Mouse (Mus musculus) retina, embryonic 14.5 days (tissue): Measurements from ENCODE around the gene Elob.
A peak's percentile ranks its signal among the peaks of the same experiment; 100 is the strongest.

Experiments used
- DNase-seq: peaks from one replicate; pipeline ENCODE4 v3.0.0-alpha.2; 2015; ENCODE audit warnings: low spot score

Gene Elob

DNA sequence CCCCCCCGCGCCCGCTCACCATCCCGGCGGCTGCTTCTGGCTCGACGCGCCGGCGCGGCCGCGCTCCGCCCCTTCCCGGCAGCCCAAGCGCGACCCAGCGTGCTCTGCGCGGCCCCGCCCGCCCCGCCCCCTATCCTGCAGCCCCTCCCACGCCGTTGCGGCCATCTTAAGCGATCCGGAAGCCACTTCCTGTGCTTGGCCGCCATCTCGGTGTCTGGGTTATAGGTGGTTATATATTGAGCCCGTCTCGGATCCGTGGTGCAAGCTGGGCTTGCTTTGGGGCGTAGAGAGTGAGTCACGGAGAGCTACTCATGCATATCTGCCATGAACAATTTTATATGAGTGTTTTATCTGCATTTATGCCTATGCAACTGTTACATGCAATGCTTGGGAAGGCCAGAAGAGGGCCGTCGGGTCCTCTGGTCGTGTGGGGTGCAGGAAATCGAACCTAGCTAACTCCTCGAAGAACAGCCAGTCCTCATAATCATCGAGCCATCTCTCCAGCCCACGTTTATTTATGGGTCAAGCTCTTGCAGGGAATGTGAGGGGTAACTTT, at the start of gene Elob:
Elob (minus strand) TSS at position 73 of the 556 bp plus-strand sequence.
- peak; percentile 89 for DNase-seq

DNA sequence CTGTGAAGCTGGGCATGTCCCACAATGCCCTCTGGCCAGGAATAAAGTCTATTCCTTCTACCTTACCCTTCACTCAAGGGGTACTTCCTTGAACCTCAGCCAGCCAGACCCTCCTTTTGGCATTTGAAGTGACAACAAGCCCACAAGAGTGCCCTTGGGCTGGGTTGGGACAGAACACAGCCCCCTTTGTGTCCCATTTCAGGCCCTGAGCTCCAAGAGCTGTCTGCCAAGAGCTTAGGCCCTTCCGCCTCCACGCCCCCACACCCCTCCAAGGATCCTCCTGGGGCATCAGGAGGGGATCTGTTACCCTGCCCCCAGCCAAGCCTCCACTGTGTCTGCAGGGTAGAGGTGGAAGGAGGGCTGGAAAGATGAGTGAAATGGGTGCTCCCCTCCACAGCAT, 48.2 kb upstream of the Elob start:
- DNase-seq, result no peak

DNA sequence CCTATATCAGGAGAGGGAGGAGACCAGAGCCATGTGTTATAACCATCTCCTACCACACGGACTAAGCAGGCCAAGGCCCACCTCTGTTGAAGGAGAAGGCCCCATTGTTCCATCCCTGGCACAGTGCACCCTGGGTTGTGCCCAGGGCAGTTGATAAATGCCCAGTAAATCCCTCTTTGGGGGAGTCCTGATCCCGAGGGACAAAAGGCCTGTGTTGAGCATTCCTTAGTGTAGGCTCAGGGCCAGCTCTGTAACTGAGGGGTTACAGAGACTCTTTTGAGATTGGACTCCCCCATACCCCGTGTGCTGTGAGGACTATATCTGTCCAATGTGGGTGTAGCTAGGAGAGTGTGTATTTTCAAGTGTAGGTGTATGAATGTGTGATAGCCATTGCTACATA, 47.8 kb upstream of the Elob start:
- no peak for DNase-seq

DNA sequence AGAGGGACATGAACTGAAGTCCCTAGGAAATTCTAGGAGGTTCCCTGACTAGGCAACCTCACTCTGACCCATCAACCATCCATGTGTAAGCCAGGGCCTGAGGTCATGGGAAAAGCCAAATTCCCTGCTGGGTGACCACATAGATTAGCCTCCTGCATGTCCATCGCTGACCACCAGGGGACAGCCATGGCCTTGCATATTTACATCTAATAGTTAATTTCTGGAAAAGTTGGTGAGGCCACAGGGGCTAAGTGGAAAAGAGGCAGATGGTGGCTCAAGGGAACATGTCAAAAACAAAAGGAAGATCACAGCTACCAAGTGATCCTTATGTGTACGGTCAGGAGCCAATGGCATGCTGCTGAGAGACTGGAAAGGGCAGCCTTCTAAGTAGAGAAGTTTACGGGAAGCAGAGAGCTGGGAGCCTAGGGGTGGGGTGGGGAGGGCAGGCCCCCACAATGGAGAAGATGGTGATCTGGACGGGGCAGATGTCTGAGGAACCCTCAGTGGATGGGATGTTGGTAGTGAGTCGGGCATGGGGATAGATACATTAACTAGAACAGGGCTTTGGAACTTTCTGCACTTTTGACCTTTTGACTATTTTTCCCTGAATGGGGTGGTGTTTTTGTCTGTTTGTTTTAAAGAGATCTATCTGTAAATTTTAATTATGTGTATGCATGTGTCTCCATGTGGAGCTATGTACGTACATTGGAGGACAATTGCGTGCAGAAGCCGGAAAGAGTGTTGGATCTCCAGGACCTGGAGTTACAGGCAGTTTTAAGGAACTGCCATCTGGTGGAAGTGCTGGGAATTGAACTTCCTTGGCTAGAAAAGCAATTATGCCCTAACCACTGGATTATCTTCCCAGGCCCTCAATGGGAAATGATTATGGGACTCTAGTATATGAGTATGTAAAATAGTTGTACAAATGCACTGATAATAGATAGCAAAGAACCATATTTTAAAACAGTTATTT, 45.2 kb upstream of the Elob start:
- peak; percentile 82 for DNase-seq

DNA sequence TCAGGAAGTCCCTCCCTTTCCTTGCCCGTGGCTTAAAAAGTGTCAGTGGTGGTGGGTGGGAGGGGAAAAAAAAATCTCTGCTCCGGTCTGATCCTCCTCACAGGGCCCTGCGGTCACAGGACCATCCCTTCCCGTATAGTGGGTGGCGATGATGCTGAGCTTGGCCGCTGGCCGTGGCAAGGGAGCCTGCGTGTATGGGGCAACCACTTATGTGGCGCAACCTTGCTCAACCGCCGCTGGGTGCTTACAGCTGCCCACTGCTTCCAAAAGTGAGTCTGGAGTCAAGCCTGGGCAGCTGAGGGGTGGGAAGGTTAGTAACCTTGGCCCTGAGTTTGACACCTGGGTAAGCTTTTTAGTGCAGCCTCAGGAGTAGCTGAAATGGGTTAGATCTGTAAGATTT, 39.6 kb upstream of the Elob start:
- no peak for DNase-seq

DNA sequence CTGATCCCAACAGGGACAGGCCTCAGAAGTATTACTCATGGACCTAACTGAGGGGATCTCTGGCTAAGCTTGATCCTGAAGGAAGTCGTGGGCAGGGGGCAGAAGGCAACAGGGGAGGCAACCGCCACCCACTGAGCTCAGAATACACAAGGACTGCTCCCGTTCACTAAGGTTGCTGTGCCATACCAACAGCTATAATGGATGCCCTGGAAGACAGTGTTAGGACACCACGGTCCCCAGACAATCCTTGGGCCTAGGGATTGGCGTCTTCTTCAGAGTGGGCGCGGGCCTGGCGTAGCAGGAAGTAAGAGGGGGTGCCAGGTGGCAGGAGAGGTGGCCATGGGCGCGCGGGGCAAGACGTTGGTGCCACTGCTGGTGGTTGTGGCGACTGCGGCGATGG, 38.8 kb upstream of the Elob start, which contains the start of gene Prss21:
Prss21 (plus strand) TSS at position 301 of the 400 bp plus-strand sequence.
- no peak for DNase-seq

DNA sequence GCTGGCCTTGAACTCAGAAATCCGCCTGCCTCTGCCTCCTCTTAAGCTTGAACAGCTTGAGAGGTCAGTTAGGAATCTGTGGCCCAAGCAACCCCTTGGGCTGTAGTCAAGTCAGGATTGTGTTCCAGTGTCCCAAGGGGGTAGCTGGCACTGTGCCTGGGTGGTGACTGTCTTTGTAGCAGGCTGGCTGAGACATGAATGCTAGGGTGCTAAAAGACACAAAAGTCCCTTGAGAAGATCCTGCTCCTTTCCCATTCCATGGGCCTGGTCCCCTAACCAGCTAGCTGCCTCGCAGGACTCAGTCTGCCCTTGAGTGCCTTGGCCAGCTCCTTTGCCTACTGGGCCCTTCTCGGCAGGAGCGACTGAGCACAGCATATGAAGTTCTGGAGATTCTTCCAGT, 34.0 kb upstream of the Elob start:
- no peak for DNase-seq

DNA sequence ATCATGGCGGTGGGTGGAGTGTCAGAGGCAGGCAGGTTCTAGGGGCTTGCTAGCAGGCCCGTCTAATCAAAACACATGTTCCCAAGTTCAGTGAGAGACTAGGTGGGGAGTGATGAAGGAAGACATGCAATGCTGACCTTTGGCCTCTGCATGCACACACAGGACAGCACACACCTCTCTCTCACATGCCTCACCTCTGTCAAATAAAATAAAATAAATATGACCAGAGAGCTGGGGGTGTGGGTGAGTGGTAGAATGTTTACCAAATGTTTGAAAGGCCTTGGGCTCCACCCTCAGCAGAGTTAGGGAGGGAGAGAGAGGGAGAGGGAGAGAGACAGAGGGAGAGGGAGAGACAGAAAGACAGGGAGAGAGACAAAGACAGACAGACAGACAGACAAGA, 29.0 kb upstream of the Elob start:
- DNase-seq, result no peak

DNA sequence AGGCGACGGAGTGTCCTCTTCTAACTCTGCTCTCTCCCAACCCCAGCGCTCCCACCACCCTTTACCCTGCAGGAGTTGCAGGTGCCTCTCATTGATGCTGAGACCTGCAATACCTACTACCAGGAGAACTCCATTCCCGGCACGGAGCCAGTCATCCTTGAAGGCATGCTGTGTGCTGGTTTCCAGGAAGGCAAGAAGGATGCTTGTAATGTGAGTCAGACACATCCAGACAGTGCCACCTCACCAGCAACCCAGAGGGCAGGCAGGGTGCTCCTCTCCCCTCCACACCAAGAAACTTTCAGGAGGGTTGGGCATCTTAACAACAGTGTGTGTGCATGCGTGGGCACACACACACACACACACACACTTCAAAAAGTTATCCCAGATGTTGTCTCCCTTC, 28.3 kb upstream of the Elob start:
- no peak for DNase-seq

DNA sequence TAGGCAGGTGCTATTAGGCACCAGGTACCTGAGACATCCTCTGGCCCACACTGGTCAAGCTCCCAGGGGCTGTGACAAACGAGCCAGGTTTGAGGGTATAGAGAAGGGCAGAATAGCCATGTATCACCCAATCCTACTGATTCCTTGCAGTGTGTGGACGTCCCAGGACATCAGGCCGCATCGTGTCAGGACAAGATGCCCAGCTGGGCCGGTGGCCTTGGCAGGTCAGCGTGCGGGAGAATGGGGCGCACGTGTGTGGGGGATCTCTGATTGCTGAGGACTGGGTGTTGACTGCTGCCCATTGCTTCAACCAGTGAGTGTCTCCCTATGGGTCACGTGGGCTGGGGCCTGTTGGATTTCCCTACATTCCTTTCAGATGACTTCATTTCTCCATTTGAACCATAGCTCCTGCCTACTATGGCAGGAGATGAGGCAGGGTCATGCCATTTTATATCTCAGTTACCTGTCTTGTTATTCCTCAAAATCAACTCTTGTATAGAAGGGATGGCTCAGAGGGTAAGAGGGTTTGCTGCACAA, 25.4 kb upstream of the Elob start:
- DNase-seq, result no peak

DNA sequence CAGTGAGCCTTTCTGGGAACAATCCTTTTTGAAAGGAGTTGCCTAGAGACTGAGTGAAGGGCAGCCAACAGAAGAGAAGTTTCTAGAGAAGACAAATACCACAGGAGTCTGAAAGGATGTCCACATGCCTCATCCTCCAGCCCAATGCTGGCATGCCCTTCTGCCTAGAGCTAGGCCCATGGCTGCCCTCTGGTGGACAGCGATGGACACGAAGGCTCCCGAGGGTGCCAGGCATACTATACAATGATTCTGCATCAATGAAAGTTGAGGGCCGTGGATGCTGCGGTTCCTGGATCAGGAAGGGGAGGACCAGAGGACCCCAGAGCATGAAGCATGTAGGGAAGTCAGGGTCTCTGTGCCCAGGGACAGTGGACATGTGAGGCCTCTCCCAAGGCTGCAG, 24.4 kb upstream of the Elob start:
- DNase-seq, result peak; percentile 81

DNA sequence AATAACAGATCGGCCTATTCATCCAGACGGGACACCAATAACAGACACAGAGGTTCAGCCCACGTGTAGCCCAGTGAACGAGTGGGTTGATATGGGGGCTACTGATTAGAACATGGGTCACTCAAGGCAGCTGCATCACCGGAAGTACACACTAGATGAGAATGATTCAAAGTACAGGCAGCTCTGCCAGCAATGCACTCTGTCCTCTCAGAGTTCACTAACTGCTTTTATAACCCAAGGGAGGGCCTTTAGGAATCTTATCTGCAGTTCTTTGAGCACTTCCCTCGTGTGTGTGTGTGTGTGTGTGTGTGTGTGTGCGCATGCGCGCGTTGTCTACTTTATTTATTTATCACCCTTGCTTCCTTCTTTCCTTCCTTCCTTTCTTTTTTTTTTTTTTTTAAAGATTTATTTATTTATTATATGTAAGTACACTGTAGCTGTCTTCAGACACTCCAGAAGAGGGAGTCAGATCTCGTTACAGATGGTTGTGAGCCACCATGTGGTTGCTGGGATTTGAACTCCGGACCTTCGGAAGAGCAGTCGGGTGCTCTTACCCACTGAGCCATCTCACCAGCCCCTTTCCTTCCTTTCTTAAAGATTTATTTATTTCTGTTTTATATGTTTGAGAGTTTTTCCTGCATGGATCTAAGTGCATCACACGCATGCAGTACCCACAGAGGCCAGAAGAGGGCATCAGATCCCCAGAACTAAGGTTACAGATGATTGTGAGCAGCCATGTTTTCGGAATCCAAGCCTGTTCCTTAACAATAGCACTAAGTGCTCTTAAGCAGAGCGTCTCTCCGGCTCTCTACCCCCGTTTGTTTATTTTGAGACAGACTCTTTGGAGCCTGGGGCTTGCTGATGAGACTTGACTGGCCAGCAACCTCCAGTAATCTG, 22.2 kb upstream of the Elob start:
- DNase-seq, result peak; percentile 80

DNA sequence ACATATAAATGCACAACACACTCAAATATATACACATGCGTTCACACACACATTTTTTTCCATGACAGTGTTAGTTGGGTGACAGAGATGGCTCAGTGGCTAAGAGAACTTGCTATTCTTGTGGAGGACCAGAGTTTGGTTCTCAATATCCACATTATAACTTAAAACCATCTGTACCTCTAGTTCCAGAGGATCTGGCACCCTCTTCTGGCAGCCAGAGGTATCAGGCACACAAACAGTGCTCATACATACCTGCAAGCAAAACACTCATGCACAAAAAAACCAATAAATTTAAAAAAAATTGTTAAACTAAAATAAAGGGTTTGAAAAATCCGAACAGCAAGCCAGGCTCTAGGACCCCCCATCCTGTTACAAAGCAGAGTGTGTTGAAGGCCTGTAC, 21.1 kb upstream of the Elob start:
- DNase-seq, result no peak

DNA sequence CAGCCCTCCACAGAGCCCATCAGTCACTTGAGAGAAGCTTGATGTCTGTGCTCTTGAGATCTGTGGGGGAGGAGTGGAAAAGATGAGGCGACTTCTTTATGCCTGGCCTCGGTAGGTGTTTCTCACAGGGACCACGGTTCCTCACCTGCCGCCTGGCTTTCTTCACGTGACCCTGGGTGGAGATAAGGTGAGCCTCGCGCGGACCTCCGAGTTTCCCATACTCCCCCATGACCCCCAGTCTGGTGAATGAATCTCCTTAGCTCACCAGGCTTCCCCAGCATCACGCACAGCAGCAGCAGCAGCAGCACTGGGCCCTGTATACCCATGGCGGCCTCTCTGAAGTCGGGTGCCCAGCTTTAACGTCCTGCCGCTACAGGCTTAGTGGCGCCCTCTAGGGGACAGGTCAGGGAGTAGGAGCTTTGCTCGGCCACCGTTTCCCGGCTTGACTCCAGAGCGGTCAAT, 14.9 kb upstream of the Elob start, which contains the start of the genes Prss32 and Prss41:
Prss32 (plus strand) TSS at position 44 of the 462 bp plus-strand sequence.
Prss41 (minus strand) TSS at position 361 of the 462 bp plus-strand sequence.
- peak; percentile 83 for DNase-seq

DNA sequence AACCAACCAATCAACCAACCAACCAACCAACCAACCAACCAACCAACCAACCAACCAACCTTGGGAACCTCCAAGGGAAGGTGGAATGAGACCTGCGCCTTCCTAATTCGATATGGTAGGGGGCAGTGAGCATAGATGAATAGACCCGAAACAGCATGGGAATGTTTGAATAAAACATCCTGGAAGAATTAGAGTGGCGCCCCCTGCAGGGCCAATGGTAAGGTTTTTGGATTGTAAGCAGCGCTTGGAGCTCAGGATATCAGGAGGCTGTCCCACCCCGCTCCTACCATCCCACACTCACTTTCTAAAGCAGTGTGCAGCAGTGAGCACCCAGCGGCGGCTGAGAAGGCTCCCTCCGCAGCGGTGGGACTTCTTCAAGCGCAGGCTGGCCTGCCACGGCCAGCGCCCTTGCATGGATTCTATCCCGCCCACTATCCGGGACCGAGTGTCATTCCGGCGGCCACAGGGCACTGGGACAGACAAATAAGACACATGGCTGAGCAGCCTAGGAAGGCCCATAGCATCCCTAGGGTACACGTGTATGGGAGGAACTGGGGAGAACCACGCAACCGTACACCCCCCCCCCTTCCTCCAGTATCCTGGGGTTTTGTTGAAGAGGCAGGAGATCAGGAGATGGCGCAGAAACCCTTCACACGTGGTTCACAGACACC, 14.3 kb upstream of the Elob start:
- DNase-seq, result peak; percentile 67

DNA sequence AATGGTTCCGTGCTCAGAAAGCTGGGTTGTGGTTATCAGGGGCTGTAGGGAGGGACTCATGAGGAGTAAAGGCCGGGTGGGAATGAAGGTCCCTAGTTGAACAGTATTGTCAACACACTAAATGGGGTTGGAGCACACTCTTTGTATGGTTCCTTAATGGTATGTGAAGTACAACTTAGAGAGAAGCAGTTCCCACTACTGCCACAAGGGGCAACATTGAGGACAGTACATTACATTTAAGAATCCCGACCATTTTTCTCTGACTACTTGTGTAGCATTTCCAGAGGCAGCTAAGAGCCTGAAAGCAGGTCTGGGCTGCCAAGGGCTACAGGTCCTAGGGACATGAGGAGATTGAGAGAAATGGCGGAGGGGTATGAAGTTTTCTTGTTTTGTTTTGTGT, 12.2 kb upstream of the Elob start:
- DNase-seq, result peak; percentile 91

DNA sequence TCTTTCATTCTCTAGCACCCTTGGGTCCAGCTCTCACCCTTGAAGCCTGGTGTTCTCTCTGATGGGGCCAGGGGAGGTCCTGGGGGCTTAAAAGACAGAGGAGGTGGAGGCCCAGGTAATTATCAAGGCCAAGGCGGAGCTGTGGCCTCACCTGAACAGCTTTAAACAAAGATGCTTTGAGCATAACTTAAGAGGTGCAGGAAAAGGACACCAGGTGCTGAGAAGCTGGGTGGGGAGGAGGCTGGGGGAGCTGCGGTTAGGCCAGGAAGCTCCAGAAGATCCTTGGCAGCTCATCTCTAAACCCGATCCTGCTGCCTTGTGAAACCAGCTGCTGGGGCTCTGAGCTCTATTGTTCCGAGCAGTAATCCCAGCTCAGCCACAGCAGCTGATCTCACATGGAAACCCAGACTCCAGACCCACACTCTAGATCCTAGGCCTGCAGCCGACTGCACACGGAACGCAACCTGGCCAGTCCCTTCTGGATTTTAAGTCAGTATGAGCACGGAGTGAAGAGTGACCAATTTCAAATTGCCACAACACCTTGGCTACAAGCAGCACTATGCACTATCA, 7.2 kb upstream of the Elob start, which contains the start of gene Prss33:
Prss33 (minus strand) TSS at position 51 of the 570 bp plus-strand sequence.
- peak; percentile 35 for DNase-seq

DNA sequence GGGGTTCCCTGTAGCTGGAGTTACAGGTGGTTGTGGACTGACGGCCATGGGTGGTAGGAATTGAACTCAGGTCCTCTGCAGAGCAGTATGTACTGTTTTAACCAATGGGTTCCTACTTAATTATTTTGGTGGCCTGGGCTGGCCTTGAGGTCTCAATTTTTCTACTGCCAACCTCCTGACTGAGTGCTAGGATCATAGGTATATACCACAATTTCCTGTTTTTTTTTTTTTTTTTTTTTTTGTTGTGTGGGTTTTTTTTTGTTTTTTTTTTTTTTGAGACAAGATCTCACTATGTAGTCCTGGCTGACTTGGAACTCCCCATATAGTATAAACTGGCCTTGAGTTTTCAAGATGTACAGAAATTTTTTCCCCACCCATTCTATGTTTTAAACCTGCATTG, 2.3 kb upstream of the Elob start:
- DNase-seq, result no peak

DNA sequence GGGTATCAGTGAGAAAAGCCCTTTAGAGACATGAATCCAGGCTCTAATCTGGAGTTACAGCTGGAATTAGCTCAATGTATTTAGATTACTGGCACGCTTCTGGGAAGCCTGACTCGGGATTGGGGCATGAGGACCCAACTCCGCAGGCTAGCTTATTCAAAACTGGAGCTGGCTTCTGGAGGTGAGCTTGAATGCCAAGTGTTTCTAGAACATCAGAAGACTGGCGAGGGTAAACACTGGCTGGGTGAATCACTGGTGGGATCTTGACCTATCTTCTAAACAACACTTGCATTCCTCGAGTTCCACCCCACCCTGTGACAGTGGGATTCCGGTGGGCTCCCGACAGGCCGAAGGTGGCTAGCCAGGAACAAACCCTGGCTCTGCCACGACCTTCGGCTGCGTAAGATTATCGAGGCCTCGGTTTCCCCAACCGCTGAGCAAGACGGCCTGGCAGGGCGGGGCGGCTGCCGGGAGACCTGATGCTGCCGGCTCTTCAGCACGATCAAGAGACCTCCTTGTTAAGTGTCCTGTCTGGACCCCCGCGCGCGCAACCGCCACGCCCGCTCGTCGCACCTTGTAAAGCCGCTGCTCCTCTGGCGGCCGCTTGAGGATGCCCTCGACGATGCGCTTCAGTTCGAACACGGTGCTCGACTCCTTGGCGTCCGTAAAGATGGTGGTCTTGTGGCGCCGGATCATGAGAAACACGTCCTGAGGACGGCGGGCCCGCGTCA, 500 bp downstream of the Elob start:
- DNase-seq, result peak; percentile 67

DNA sequence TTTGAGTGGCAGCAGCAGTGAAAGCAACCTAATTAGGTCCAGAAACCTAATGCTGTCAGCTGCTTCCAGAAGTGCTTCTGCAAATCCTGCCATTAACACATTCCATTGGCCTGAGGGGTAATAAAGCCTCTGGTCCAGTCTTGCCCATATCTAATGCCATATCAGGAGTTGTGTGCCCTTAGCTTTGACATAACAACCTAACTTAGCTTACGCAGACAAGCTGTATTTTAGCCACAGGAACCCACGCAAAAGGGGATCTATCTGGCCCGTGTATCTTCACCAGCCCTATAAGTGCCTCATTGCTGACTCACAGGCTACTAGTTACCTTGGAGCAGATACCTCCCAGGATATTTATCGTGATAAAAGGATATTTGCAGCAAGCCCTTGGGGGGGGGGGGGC, 3.3 kb downstream of the Elob start:
- DNase-seq, result no peak
